Mouse (Mus musculus): ENCODE measurements around the gene Nos3. TPM values are rescaled to one million over a fixed set of nuclear protein-coding genes. Genes with fewer than 3 reads are reported as not detected.

Nos3 gene
- polyA plus RNA-seq, 1 experiment from 2014 or later = 6.0 TPM

GRCm38 (mm10) chr5:24348128-24348527, 16.5 kb upstream of the Nos3 start:
- Histone ChIP-seq H3K4me2 (replicated peaks) (peak overlapping the region; percentile 79), H3K4me1 (peaks cover 52% of the 10 kb centered on the region), H3K27me3 (peaks cover 78% of the 10 kb centered on the region), H3K9me3 (no peaks in the 10 kb centered on the region), H3K36me3 (no peaks in the 10 kb centered on the region), H3K9ac (peak overlapping the region; percentile 15), H3K27ac (no peak overlapping the region), H3K4me3 (peak overlapping the region; percentile 45)
- no peak for ATAC-seq (ENCODE audit: low FRiP score, low read depth)
- 0% methylated on average over 34 of the region's 41 CpGs for WGBS

GRCm38 (mm10) chr5:24348546-24348945, 16.1 kb upstream of the Nos3 start:
- no peak for ATAC-seq (ENCODE audit: low FRiP score, low read depth)
- Histone ChIP-seq H3K27ac (no peak overlapping the region), H3K9ac (peak overlapping the region; percentile 15)

GRCm38 (mm10) chr5:24350073-24350472, 14.5 kb upstream of the Nos3 start:
- no peak overlapping the region for H3K9ac ChIP-seq
- H3K9me3 ChIP-seq = no peaks in the 10 kb centered on the region
- no peak overlapping the region for H3K27ac ChIP-seq
- H3K27me3 ChIP-seq = peaks cover 85% of the 10 kb centered on the region
- peaks cover 43% of the 10 kb centered on the region for H3K4me1 ChIP-seq
- H3K36me3 ChIP-seq = no peaks in the 10 kb centered on the region
- peak overlapping the region; percentile 66; the same call in 1 of the 2 replicates for H3K4me3 ChIP-seq
- WGBS = 75% methylated on average over 3 of the region's 3 CpGs
- H3K4me2 ChIP-seq (replicated peaks) = peak overlapping the region; percentile 98
- ATAC-seq (ENCODE audit: low FRiP score, low read depth) = no peak

More at GRCm38 (mm10) chr5:24348546-24348945, 16.1 kb upstream of the Nos3 start:
- no peaks in the 10 kb centered on the region for H3K9me3 ChIP-seq
- no peaks in the 10 kb centered on the region for H3K36me3 ChIP-seq
- H3K4me3 ChIP-seq = peak overlapping the region; percentile 45
- WGBS = under 1% methylated on average over 24 of the region's 30 CpGs
- H3K27me3 ChIP-seq = peaks cover 81% of the 10 kb centered on the region
- H3K4me2 ChIP-seq (replicated peaks) = peak overlapping the region; percentile 79
- H3K4me1 ChIP-seq = peaks cover 53% of the 10 kb centered on the region

- 36% methylated on average over 15 of the region's 15 CpGs for WGBS
- no peak overlapping the region for H3K27ac ChIP-seq
- H3K4me1 ChIP-seq = peaks cover 43% of the 10 kb centered on the region
- ATAC-seq (ENCODE audit: low FRiP score, low read depth) = no peak
- no peaks in the 10 kb centered on the region for H3K36me3 ChIP-seq
- H3K9ac ChIP-seq = peak overlapping the region; percentile 70
- no peaks in the 10 kb centered on the region for H3K9me3 ChIP-seq
- peak overlapping the region; percentile 66 for H3K4me3 ChIP-seq
- peaks cover 80% of the 10 kb centered on the region for H3K27me3 ChIP-seq
- H3K4me2 ChIP-seq (replicated peaks) = peak overlapping the region; percentile 98
Observed at GRCm38 (mm10) chr5:24350531-24351250, 13.9 kb upstream of the Nos3 start.

- Histone ChIP-seq H3K27ac (peak within 1 kb of the TSS; percentile 63), H3K27me3 (peaks cover 74% of the 10 kb centered on the region), H3K9me3 (no peaks in the 10 kb centered on the region)
Observed at GRCm38 (mm10) chr5:24351278-24351677, 13.3 kb upstream of the Nos3 start, which contains the start of gene Kcnh2. Gene Kcnh2, minus strand, starts transcription at chr5:24351604.

GRCm38 (mm10) chr5:24351701-24352171, 12.9 kb upstream of the Nos3 start:
- ATAC-seq (ENCODE audit: low FRiP score, low read depth) = peak; percentile 79
- Histone ChIP-seq H3K4me3 (peak overlapping the region; percentile 66), H3K27ac (peak overlapping the region; percentile 63; the same call in 1 of the 2 replicates), H3K27me3 (peaks cover 69% of the 10 kb centered on the region), H3K4me1 (peaks cover 43% of the 10 kb centered on the region), H3K9me3 (no peaks in the 10 kb centered on the region), H3K4me2 (replicated peaks) (peak overlapping the region; percentile 98), H3K9ac (peak overlapping the region; percentile 70; the same call in 1 of the 2 replicates), H3K36me3 (no peaks in the 10 kb centered on the region)
- under 1% methylated on average over 41 of the region's 41 CpGs for WGBS

More at GRCm38 (mm10) chr5:24351278-24351677, 13.3 kb upstream of the Nos3 start, which contains the start of gene Kcnh2:
- H3K4me1 ChIP-seq = peaks cover 43% of the 10 kb centered on the region
- ATAC-seq (ENCODE audit: low FRiP score, low read depth) = peak; percentile 41
- peak within 1 kb of the TSS; percentile 66 for H3K4me3 ChIP-seq
- 0% methylated on average over 49 of the region's 53 CpGs for WGBS
- peak within 1 kb of the TSS; percentile 70 for H3K9ac ChIP-seq
- peak within 1 kb of the TSS; percentile 98 for H3K4me2 ChIP-seq (replicated peaks)
- no peaks in the 10 kb centered on the region for H3K36me3 ChIP-seq

- WGBS = 2% methylated on average over 24 of the region's 24 CpGs
- Histone ChIP-seq H3K27ac (peak overlapping the region; percentile 63), H3K9me3 (no peaks in the 10 kb centered on the region), H3K4me3 (peak overlapping the region; percentile 66), H3K9ac (peak overlapping the region; percentile 50; the same call in 1 of the 2 replicates), H3K27me3 (peaks cover 63% of the 10 kb centered on the region), H3K4me2 (replicated peaks) (peak overlapping the region; percentile 98), H3K36me3 (no peaks in the 10 kb centered on the region), H3K4me1 (peaks cover 43% of the 10 kb centered on the region)
- peak; percentile 81 for ATAC-seq (ENCODE audit: low FRiP score, low read depth)
Observed at GRCm38 (mm10) chr5:24352251-24352859, 12.3 kb upstream of the Nos3 start.

GRCm38 (mm10) chr5:24353327-24353726, 11.3 kb upstream of the Nos3 start:
- peak overlapping the region; percentile 63; the same call in 1 of the 2 replicates for H3K27ac ChIP-seq
- WGBS = 31% methylated on average over 4 of the region's 4 CpGs
- H3K4me2 ChIP-seq (replicated peaks) = peak overlapping the region; percentile 98
- ATAC-seq (ENCODE audit: low FRiP score, low read depth) = no peak
- H3K4me1 ChIP-seq = peaks cover 37% of the 10 kb centered on the region
- H3K9me3 ChIP-seq = no peaks in the 10 kb centered on the region
- H3K4me3 ChIP-seq = no peak overlapping the region
- H3K36me3 ChIP-seq = no peaks in the 10 kb centered on the region
- no peak overlapping the region for H3K9ac ChIP-seq
- peaks cover 53% of the 10 kb centered on the region for H3K27me3 ChIP-seq

GRCm38 (mm10) chr5:24356764-24357163, 7.8 kb upstream of the Nos3 start:
- peaks cover 20% of the 10 kb centered on the region for H3K4me1 ChIP-seq
- H3K9ac ChIP-seq = no peak overlapping the region
- no peak for ATAC-seq (ENCODE audit: low FRiP score, low read depth)
- no peak overlapping the region for H3K27ac ChIP-seq
- H3K9me3 ChIP-seq = no peaks in the 10 kb centered on the region
- H3K4me3 ChIP-seq = no peak overlapping the region
- H3K4me2 ChIP-seq (replicated peaks) = no peak overlapping the region
- H3K27me3 ChIP-seq = peaks cover 24% of the 10 kb centered on the region
- H3K36me3 ChIP-seq = no peaks in the 10 kb centered on the region
- 59% methylated on average over 4 of the region's 4 CpGs for WGBS

GRCm38 (mm10) chr5:24357461-24357860, 7.1 kb upstream of the Nos3 start:
- peak; percentile 39; the same call in 1 of the 2 replicates for ATAC-seq (ENCODE audit: low FRiP score, low read depth)
- H3K9ac ChIP-seq = no peak overlapping the region
- WGBS = 13% methylated on average over 7 of the region's 7 CpGs

GRCm38 (mm10) chr5:24360792-24361454, 3.7 kb upstream of the Nos3 start:
- under 1% methylated on average over 7 of the region's 7 CpGs for WGBS
- no peak overlapping the region for H3K27ac ChIP-seq
- H3K9ac ChIP-seq = no peak overlapping the region
- no peak overlapping the region for H3K4me2 ChIP-seq (replicated peaks)
- H3K9me3 ChIP-seq = no peaks in the 10 kb centered on the region
- 0 out of 2 replicates have a peak, but pooled peaks cover 5% of the 10 kb centered on the region for H3K4me1 ChIP-seq
- no peaks in the 10 kb centered on the region for H3K36me3 ChIP-seq
- H3K4me3 ChIP-seq = no peak overlapping the region
- ATAC-seq (ENCODE audit: low FRiP score, low read depth) = peak; percentile 40
- H3K27me3 ChIP-seq = no peaks in the 10 kb centered on the region

More at GRCm38 (mm10) chr5:24357461-24357860, 7.1 kb upstream of the Nos3 start:
- H3K9me3 ChIP-seq = no peaks in the 10 kb centered on the region
- no peak overlapping the region for H3K4me2 ChIP-seq (replicated peaks)
- H3K36me3 ChIP-seq = no peaks in the 10 kb centered on the region
- H3K27ac ChIP-seq = no peak overlapping the region
- H3K4me3 ChIP-seq = no peak overlapping the region
- peaks cover 21% of the 10 kb centered on the region for H3K27me3 ChIP-seq
- H3K4me1 ChIP-seq = peaks cover 13% of the 10 kb centered on the region
